Mouse (Mus musculus) left cerebral cortex, postnatal 36 days (tissue): ENCODE data around the gene Tmem177. TPM values are rescaled to one million over a fixed set of nuclear protein-coding genes. Genes with fewer than 3 reads are reported as not detected.

Experiments used
- DNase-seq, 2 experiments: peaks; one replicate each; pipeline ENCODE4 v3.0.0; 2021 to 2022; ENCODE audit warnings: low spot score in 2 of 2, mixed read lengths in 1 of 2
- intact Hi-C: fragments of 180-260 bp; cut with DNase I; formaldehyde crosslinking; loops from one replicate; pipeline ENCODE4 v1.15.1; 2025
- total RNA-seq, 2 experiments: library from RNA; stranded (reverse); gene quantifications; 2 replicates each; pipeline ENCODE4 v1.2.3; 2021

Tmem177 gene
- total RNA-seq, 2 experiments from 2014 or later = 6.9 to 7.1 TPM

DNA sequence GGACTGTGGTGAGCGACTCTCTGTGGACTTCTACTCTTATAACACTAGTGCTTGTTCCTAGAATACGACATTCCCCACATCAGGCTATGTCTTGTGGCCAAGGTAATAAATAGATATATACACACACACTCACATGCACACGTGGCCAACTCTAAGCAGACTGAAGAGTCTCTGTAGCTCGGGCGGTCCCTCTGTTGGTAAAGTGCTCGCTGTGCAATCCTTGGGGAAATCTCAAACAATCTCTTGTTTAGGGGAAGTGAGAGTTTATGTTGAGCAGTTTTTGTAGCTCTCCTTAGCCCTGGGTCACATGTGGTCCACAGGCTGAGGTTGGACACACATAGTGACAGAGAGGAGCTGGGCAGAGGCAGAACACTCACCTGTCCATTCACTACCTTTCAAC is 20.1 kb downstream of the Tmem177 start:
- intact Hi-C loops = loop anchor here (2.0 to 5.0 kb wide), 2 partner anchors 56 to 76 kb away; partner anchors contain the start of gene Ptpn4
- DNase-seq = no peak

DNA sequence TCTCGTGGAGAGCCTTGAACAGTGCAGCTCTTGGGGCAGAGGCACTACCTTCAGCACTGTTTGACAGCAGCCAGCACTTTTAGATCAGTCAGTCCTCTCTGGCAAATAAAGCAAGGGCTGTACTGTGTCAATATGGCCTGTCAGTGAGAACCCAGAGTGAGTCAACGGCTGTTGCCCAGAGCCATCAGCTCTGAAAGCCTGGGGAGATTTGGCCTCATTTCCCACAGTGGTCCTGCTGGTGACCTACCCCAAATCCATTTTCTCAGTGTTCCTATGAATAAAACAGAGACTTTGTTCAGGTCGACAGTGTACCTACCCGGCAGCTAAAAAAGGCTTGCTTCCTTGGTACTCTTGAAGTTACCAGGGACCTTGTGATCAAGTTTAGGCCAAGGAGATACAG is 21.1 kb downstream of the Tmem177 start:
- intact Hi-C loops = loop anchor here (2.0 to 5.0 kb wide), 2 partner anchors 55 to 75 kb away; partner anchors contain the start of gene Ptpn4
- no peak for DNase-seq

DNA sequence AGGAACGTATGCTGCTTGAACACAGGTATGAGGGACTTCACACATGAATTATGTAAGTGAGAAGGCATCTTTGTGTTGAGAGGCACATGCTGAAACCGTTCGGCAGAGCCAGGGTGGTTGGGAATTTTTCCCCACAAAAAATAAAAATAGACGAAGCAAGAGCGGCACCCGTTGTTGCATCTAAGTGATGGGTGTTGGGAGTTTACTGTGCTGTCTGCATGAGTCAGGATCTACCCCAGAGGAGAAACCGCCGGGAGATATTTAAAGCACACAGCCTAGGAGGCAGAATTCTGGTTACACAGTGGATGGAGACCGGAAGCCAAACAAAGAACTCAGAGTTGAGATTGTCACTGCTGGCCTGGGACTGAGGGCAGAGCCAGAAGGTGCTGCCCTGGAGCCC is 21.9 kb downstream of the Tmem177 start:
- intact Hi-C loops = loop anchor here (5.0 kb wide), 1 partner anchor 74 kb away; no protein-coding TSS in a partner anchor
- peak; percentile 59 to 60 for DNase-seq

DNA sequence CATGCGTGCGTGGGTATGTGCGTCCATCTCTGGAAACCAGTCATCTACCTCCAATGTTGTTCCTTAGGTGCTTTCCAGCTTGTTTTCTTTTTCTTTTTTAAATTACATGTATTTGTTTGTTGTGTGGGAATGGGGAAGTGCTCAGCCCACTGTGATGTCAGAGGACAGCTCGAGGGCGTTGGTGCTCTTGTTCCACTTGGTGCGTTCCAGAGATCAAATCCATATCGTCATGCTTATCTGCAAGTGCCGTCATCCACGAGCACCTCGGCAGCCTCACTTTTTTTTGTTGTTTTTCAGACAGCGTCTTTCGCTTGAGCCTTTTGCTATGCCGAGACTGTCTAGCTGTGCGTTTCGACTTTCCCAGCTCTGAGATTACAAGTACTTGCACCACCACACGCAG is 23.7 kb downstream of the Tmem177 start:
- intact Hi-C loops = no loop called here
- DNase-seq = no peak

DNA sequence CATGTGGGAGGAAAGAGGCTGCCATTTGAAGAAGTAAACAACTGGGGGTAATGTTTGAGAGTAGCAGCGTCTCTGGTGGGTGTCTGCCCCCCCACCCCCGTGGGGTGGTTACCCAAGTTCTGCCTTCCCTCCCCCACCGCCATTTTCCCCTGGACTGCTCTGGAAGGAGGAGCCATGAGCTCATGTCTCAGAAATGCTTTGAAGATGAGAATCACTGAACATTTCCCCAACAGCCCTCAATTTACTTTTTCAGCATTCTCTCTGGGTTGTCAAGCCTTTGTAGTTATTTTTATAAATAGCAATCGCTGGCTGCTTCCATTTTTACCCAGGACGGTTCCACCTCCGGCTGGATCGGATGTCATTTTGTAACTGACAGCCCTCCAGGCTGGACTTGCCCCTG is 26.7 kb downstream of the Tmem177 start:
- no peak for DNase-seq
- intact Hi-C loops = no loop called here

DNA sequence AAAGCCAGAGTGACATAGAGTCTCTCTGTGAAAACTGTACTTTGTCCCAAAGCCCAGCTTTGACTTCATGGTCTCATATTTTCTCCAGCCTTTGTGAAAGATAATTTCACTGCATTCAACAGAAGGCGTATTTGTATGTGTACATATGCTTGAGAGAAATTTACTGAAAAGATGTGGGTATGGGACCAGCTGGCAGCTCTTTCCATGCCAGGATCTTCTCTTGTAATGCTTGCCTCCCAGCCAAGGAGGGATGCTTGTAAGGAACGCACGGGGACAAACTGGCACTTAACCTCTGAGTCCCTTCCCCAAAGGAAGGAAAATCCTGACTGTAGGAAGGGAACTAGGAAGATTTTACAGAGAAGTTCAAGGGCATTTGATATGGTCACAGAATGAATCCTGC is 28.7 kb downstream of the Tmem177 start:
- DNase-seq = peak in 1 of 2 experiments; percentile 44
- intact Hi-C loops = no loop called here

DNA sequence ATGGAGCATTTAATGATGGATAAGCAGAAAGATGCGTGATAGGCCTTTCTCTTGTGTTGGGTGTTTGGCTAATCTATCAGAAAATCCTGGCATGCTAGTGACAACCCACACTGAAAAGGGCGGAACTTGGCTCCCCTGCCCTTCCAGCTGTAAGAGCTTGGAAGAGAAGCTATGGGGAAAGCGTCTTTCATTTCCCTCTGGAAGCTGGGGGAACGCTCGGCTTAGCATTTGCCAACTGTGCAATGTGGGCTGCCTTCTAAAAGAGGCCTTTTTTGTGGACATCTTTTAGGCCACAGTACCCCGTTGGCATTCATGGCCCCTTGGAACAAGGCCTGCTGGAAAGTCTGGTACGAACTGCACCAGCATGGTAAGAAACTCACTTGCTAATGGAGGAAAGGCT is 34.1 kb downstream of the Tmem177 start:
- intact Hi-C loops = no loop called here
- peak in 1 of 2 experiments; percentile 28 for DNase-seq

DNA sequence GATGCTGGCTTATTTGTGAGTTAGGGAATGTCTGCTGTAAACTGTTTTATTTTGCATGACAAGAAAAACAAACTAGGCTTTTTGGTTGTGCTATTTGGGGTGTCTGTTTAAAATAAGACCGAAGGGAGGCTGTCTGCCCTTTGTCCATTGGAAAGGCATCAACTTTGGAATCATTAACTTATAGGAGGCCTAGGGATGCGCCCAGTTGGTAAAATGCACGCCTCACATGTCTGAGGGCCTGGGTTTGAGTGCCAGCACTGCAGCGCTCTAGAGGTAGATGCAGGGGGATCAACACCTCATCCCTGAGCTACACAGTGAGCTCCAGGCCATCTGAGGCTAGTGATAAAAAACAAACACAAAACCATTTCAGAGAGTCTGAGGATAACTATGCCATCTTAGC is 35.5 kb downstream of the Tmem177 start:
- DNase-seq = no peak
- intact Hi-C loops = no loop called here

DNA sequence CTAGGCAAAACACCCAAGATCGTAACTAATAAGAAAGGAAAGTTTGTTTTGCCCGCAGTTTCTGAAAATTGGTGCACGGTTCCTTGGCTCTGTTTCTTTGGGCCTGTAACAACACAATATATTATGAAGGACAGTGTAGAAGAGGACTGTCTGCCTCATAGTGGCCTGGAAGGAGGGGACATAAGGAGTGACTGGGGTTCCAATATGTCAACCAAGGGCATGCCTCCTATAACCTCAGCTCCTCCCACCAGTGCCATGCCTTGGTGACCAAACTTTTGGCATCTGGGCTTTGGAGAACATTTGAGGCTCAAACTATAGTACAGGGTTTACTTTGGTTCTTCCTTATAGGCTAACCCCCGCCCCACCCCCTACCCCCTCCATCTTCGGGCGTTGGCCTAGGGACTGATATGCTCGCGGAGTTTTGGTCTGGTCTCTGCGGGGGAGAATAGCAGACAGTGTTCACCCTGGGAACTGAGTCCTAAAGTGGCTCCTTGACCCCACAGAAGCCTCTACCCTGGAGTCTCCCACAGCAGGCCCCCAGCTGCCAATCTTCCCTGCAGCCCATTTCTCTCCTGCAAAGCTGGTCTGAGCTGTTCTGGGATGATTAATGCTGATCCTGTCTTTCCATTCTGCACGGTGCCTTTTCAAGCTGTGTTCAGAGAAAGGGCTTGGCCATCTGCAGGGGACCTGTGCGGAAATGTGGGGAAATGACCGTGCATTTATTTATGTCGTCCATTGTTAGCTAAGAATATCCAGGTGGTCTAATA is 44.4 kb downstream of the Tmem177 start:
- intact Hi-C loops = no loop called here
- DNase-seq = no peak

DNA sequence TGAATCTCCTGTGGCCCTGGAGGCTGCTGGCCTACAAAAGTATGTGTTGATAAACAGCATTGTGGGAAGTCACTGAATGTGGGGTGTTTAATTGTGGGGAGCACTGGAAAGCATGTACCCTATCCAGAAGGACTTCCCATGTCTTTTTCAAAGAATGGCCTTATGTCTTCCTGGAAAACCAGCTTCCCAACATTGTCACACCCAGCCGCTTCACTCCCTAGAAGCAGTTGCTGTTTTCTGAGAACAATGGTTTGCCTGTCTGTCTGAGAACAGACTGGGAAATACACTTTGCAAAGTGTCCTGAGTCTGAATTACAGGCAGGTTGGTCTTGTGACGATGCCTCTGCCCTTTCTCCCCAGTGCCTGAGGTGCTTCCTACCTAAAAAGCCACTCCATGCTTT is 45.7 kb downstream of the Tmem177 start:
- intact Hi-C loops = no loop called here
- no peak for DNase-seq

DNA sequence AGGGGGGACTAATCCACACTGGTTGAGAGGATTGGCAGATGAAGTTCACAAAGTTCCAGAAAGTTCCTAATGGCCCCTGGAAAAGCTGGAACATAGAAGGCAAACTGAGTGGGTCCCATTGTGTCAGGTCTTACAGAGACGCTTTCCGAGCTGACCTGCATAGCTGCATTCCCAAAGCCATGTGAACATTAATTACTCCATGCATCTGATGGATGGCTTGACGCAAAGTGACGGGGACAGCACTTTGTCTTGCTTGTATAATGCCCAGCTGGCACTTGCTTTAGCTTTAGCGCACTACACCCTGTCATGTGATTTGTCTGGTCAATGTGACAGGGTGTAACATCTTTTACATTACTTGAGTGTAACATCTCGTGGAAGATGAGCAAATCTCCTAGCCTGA is 47.7 kb downstream of the Tmem177 start:
- intact Hi-C loops = no loop called here
- DNase-seq = no peak

DNA sequence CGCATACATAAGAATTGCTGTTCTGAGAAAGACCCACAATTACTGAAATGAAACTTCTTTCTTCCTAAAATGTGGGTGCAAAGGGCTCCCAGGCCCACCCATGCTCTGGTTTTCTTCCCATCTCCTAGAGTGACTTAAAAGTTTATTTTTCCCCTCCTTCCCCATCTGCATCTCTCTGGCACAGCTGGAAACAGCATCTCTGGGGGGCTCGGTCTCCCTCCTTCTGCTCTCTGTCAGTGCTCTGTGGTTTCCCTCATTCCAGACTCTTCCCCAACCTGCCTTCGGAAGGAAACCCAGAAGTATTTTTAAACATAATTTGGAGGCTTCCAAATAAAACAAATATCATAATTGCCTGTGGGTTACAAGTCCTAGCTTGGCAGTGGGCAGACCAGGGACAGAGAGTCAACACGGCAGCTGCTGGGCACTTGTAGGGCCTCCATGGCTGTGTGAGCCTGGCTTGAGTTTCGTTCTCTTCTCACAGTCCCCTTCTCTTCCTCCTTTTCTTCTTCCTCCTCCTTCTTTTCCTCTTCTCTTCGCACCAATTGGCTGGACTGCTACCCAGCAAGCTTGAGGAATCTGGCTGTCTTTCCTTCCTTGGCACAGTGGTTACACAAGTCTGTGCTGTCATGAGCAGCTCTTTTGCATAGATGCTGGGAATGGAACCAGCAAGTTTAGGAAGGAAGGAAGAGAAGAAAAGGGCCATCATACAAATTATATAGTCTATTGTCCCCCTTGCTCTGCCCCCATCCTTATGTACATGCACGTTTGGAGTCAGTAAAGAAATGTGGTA is 49.3 kb downstream of the Tmem177 start:
- intact Hi-C loops = no loop called here
- DNase-seq = no peak

DNA sequence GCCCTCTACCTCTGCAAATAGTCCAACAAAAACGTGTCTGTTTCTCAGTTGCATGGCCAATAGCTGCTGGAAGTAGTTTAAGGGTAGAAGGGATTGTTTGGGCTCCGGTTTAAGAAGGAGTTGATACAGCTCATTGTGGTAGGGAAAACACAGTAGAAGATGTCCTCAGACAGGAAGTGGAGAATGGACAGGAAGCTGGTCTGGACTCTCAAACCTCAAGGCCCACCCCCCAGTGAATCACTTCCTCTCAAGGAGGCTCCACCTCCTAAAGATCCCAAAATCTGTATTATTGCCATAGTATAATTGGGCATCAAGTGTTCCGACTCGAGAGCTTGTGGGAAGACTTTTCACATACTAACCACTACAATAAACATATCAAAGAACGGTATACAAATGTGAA is 53.4 kb downstream of the Tmem177 start:
- intact Hi-C loops = no loop called here
- no peak for DNase-seq

Other genes starting within 250 kb of the Tmem177 start
- 10 to 100 TPM; 86.5 to 88.3 TPM for gene Ptpn4, start 75.6 kb downstream of the Tmem177 start, total RNA-seq
- gene Cfap221, start 84.0 kb upstream of the Tmem177 start, total RNA-seq = 1 to 10 TPM in 1 of 2 experiments, under 1 TPM in 1; 0.20 to 1.0 TPM
- under 1 TPM; 0.35 to 0.43 TPM for gene Sctr, start 93.7 kb upstream of the Tmem177 start, total RNA-seq
- 1 to 10 TPM; 1.1 TPM for gene Tmem37, start 160.9 kb upstream of the Tmem177 start, total RNA-seq
- 100 to 1,000 TPM; 235 to 237 TPM for gene Dbi, start 207.9 kb upstream of the Tmem177 start, total RNA-seq
- gene 3110009E18Rik, start 208.0 kb upstream of the Tmem177 start, total RNA-seq = 1 to 10 TPM; 6.2 to 8.7 TPM